In genomic region chr8:106059613-106060371, GRCm38 (mm10) we compare ENCODE assay signal across 8 mouse cellular contexts. TPM values are rescaled to one million over a fixed set of nuclear protein-coding genes. Genes with fewer than 3 reads are reported as not detected.
DNase-seq lines count a peak whose midpoint lies in the region; ATAC-seq and TF ChIP-seq lines count a peak whose summit lies in the region.

No protein-coding gene starts in this region.

- no peaks in the 10 kb centered on the region for H3K9me3 ChIP-seq in kidney, embryonic 16.5 days (ENCODE audit: low read length)
- no peaks in the 10 kb centered on the region for H3K9me3 ChIP-seq in MEL (replicated peaks; ENCODE audit: insufficient read depth, low read length)
- H3K9me3 ChIP-seq in embryonic facial prominence, embryonic 12.5 days = no peaks in the 10 kb centered on the region
- no peaks in the 10 kb centered on the region for H3K9me3 ChIP-seq in heart, embryonic 14.5 days (ENCODE audit: control insufficient read depth, low read length)
- no peaks in the 10 kb centered on the region for H3K9me3 ChIP-seq in liver, embryonic 11.5 days (ENCODE audit: control insufficient read depth, low read length)
- H3K9me3 ChIP-seq in midbrain, embryonic 16.5 days (replicated peaks; ENCODE audit: control insufficient read depth, low read length, poor library complexity, severe bottlenecking) = no peaks in the 10 kb centered on the region

- no peak for TF ChIP-seq RAD21 in MEL (IDR thresholded peaks at IDR 0.05; ENCODE audit: low read depth, low read length)

- peak overlapping the region; percentile 53 for H3K4me2 ChIP-seq in kidney, embryonic 16.5 days (replicated peaks; ENCODE audit: low read depth, low read length)
- peak overlapping the region; percentile 57 for H3K4me2 ChIP-seq in embryonic facial prominence, embryonic 12.5 days (replicated peaks)
- H3K4me2 ChIP-seq in heart, embryonic 14.5 days (ENCODE audit: low read length) = peak overlapping the region; percentile 76
- H3K4me2 ChIP-seq in liver, embryonic 11.5 days = peak overlapping the region; percentile 61
- peak overlapping the region; percentile 81 for H3K4me2 ChIP-seq in midbrain, embryonic 16.5 days (ENCODE audit: low read length)

- TF ChIP-seq EP300 in MEL (IDR thresholded peaks at IDR 0.05; ENCODE audit: low read depth in 1 of 2, low read length in 2 of 2) = no peak

- peak in 1 of 2 experiments; percentile 67; a peak in 2 of 4 replicates for TF ChIP-seq POLR2A in MEL (IDR thresholded peaks at IDR 0.05; ENCODE audit: control insufficient read depth in 1 of 2, insufficient read depth in 1 of 2, low read depth in 1 of 2, low read length in 2 of 2, poor library complexity in 1 of 2)

- ATAC-seq in kidney, embryonic 16.5 days (ENCODE audit: low FRiP score, low TSS enrichment) = peak; percentile 82
- ATAC-seq in embryonic facial prominence, embryonic 12.5 days (ENCODE audit: insufficient number of reproducible peaks, insufficient read depth, low FRiP score, low TSS enrichment) = peak; percentile 75
- ATAC-seq in heart, embryonic 14.5 days (ENCODE audit: insufficient number of reproducible peaks, insufficient read depth, low FRiP score, low read depth) = peak; percentile 70
- peak; percentile 64 for ATAC-seq in liver, embryonic 11.5 days (replicated peaks; ENCODE audit: low FRiP score)
- peak; percentile 84 for ATAC-seq in midbrain, embryonic 16.5 days

- peaks cover 22% of the 10 kb centered on the region for H3K4me1 ChIP-seq in kidney, embryonic 16.5 days (ENCODE audit: insufficient read depth, low read length)
- H3K4me1 ChIP-seq in MEL (ENCODE audit: control insufficient read depth in 1 of 2, insufficient read depth in 2 of 2, low read length in 2 of 2) = peaks cover 12 to 18% of the 10 kb centered on the region in 2 experiments
- H3K4me1 ChIP-seq in embryonic facial prominence, embryonic 12.5 days = peaks cover 18% of the 10 kb centered on the region
- peaks cover 0 to 20% of the 10 kb centered on the region in 2 experiments; a peak in 2 of 4 replicates for H3K4me1 ChIP-seq in heart, embryonic 14.5 days (ENCODE audit: control insufficient read depth in 2 of 2, insufficient read depth in 2 of 2, low read length in 2 of 2)
- peaks cover 33% of the 10 kb centered on the region for H3K4me1 ChIP-seq in liver, embryonic 11.5 days (replicated peaks; ENCODE audit: control insufficient read depth, insufficient read depth, low read length)
- H3K4me1 ChIP-seq in midbrain, embryonic 16.5 days (ENCODE audit: control insufficient read depth, insufficient read depth, low read length) = peaks cover 24% of the 10 kb centered on the region

- H3K9ac ChIP-seq in kidney, embryonic 16.5 days (replicated peaks; ENCODE audit: low read length) = peak overlapping the region; percentile 81
- peak overlapping the region; percentile 92 for H3K9ac ChIP-seq in MEL (ENCODE audit: control insufficient read depth, low read depth, low read length, poor library complexity, severe bottlenecking)
- H3K9ac ChIP-seq in embryonic facial prominence, embryonic 12.5 days = peak overlapping the region; percentile 89
- H3K9ac ChIP-seq in heart, embryonic 14.5 days (ENCODE audit: low read length) = peak overlapping the region; percentile 93
- peak overlapping the region; percentile 81 for H3K9ac ChIP-seq in liver, embryonic 11.5 days (ENCODE audit: low read depth, low read length)
- peak overlapping the region; percentile 70 for H3K9ac ChIP-seq in midbrain, embryonic 16.5 days (ENCODE audit: low read depth, low read length)

- no peak for DNase-seq in kidney, adult 18-20 months
- DNase-seq in MEL (ENCODE audit: low read depth, low spot score) = peak; percentile 77
- DNase-seq in liver, embryonic 11.5 days (ENCODE audit: low spot score) = peak; percentile 84
- peak; percentile 54 for DNase-seq in urinary bladder, postnatal 25 days (ENCODE audit: low spot score)

- WGBS in kidney, embryonic 16.5 days = under 1% methylated on average over 78 of the region's 83 CpGs
- under 1% methylated on average over 79 of the region's 83 CpGs for WGBS in embryonic facial prominence, embryonic 12.5 days
- under 1% methylated on average over 69 of the region's 83 CpGs for WGBS in heart, embryonic 14.5 days
- under 1% methylated on average over 81 of the region's 83 CpGs for WGBS in liver, embryonic 11.5 days
- 0% methylated on average over 71 of the region's 83 CpGs for WGBS in midbrain, embryonic 16.5 days

- TF ChIP-seq CTCF in MEL (IDR thresholded peaks at IDR 0.05 in 2 of 3, conservative IDR thresholded peaks at IDR 0.05 in 1 of 3; ENCODE audit: control insufficient read depth in 1 of 3, insufficient read depth in 1 of 3, low read depth in 2 of 3, low read length in 3 of 3, poor library complexity in 1 of 3, severe bottlenecking in 1 of 3) = no peak

- peak overlapping the region; percentile 90 for H3K27ac ChIP-seq in kidney, embryonic 16.5 days (ENCODE audit: low read length)
- peak overlapping the region; percentile 68 for H3K27ac ChIP-seq in MEL (ENCODE audit: control insufficient read depth, low read depth, low read length)
- peak overlapping the region; percentile 94 for H3K27ac ChIP-seq in embryonic facial prominence, embryonic 12.5 days
- H3K27ac ChIP-seq in heart, embryonic 14.5 days (replicated peaks in 1 of 2; ENCODE audit: control insufficient read depth in 1 of 2, insufficient read depth in 1 of 2, low read depth in 2 of 2, low read length in 2 of 2) = peak overlapping the region; percentile 89 to 97
- peak overlapping the region; percentile 89 for H3K27ac ChIP-seq in liver, embryonic 11.5 days (ENCODE audit: low read depth, low read length)
- H3K27ac ChIP-seq in midbrain, embryonic 16.5 days (ENCODE audit: low read length) = peak overlapping the region; percentile 87

- peaks cover 42% of the 10 kb centered on the region for H3K79me2 ChIP-seq in MEL (ENCODE audit: control insufficient read depth, insufficient read depth, low read length, poor library complexity)

- no peaks in the 10 kb centered on the region for H3K36me3 ChIP-seq in kidney, embryonic 16.5 days (ENCODE audit: insufficient read depth, low read length)
- H3K36me3 ChIP-seq in MEL (ENCODE audit: control insufficient read depth in 1 of 2, insufficient read depth in 2 of 2, low read length in 2 of 2) = peaks cover 0 to 41% of the 10 kb centered on the region in 2 experiments; a peak in 2 of 4 replicates
- 0 out of 2 replicates have a peak, but pooled peaks cover 3% of the 10 kb centered on the region for H3K36me3 ChIP-seq in embryonic facial prominence, embryonic 12.5 days
- no peaks in the 10 kb centered on the region for H3K36me3 ChIP-seq in heart, embryonic 14.5 days (ENCODE audit: control insufficient read depth, insufficient read depth, low read length)
- H3K36me3 ChIP-seq in liver, embryonic 11.5 days (ENCODE audit: control insufficient read depth, insufficient read depth, low read length) = no peaks in the 10 kb centered on the region
- H3K36me3 ChIP-seq in midbrain, embryonic 16.5 days (ENCODE audit: control insufficient read depth, insufficient read depth, low read length) = no peaks in the 10 kb centered on the region

- peak overlapping the region; percentile 89 for H3K4me3 ChIP-seq in kidney, embryonic 16.5 days (ENCODE audit: low read length)
- peak overlapping the region; percentile 90 to 98 for H3K4me3 ChIP-seq in MEL (ENCODE audit: control insufficient read depth in 1 of 2, insufficient read depth in 1 of 2, low read depth in 2 of 2, low read length in 2 of 2)
- H3K4me3 ChIP-seq in embryonic facial prominence, embryonic 12.5 days = peak overlapping the region; percentile 85
- H3K4me3 ChIP-seq in heart, embryonic 14.5 days (ENCODE audit: control insufficient read depth in 1 of 2, insufficient read depth in 1 of 2, low read depth in 1 of 2, low read length in 2 of 2) = peak overlapping the region; percentile 73 to 91
- H3K4me3 ChIP-seq in liver, embryonic 11.5 days (ENCODE audit: low read depth, low read length) = peak overlapping the region; percentile 84
- peak overlapping the region; percentile 52 for H3K4me3 ChIP-seq in midbrain, embryonic 16.5 days (ENCODE audit: low read depth, low read length)

- H3K27me3 ChIP-seq in kidney, embryonic 16.5 days (ENCODE audit: insufficient read depth, low read length) = no peaks in the 10 kb centered on the region
- H3K27me3 ChIP-seq in MEL (ENCODE audit: control insufficient read depth in 1 of 2, insufficient read depth in 2 of 2, low read length in 2 of 2) = no peaks in the 10 kb centered on the region
- no peaks in the 10 kb centered on the region for H3K27me3 ChIP-seq in embryonic facial prominence, embryonic 12.5 days
- H3K27me3 ChIP-seq in heart, embryonic 14.5 days (ENCODE audit: control insufficient read depth, insufficient read depth, low read length) = no peaks in the 10 kb centered on the region
- H3K27me3 ChIP-seq in liver, embryonic 11.5 days (replicated peaks; ENCODE audit: control insufficient read depth, insufficient read depth, low read length) = no peaks in the 10 kb centered on the region
- no peaks in the 10 kb centered on the region for H3K27me3 ChIP-seq in midbrain, embryonic 16.5 days (ENCODE audit: control insufficient read depth, insufficient read depth, low read depth, low read length)

RNA-seq across cellular contexts. Expression of gene Nfatc3, which starts 1.2 kb away (rescaled TPM):
- 5.7 and 6.7 TPM in 2 replicates for polyA plus RNA-seq in kidney, embryonic 16.5 days (2015; fragmentation: Nextera tagmentation; extraction: Ambion mirVana)
- 14.4 and 16.9 TPM in 2 replicates for total RNA-seq in MEL (2012; rRNA removed)
- polyA plus RNA-seq in MEL (2012; ENCODE audit: insufficient read depth in 1 of 2, insufficient read length in 2 of 2, low read depth in 1 of 2, low replicate concordance in 2 of 2, missing spikeins in 1 of 2) = 10 to 100 TPM; 50.2 to 59.3 TPM
- 7.8 and 9.3 TPM in 2 replicates for polyA plus RNA-seq in embryonic facial prominence, embryonic 12.5 days (2016; fragmentation: Nextera tagmentation; extraction: Ambion mirVana)
- 4.5 and 4.7 TPM in 2 replicates for polyA plus RNA-seq in heart, embryonic 14.5 days (2014; fragmentation: Nextera tagmentation; extraction: Ambion mirVana)
- 5.3 and 6.2 TPM in 2 replicates for polyA plus RNA-seq in liver, embryonic 11.5 days (2014; fragmentation: Nextera tagmentation; extraction: Ambion mirVana)
- polyA plus RNA-seq in midbrain, embryonic 16.5 days (2015; fragmentation: Nextera tagmentation; extraction: Ambion mirVana) = 2.1 and 3.2 TPM in 2 replicates

RNA-seq across cellular contexts. Expression of gene Ddx28, which starts 48.1 kb away (rescaled TPM):
- polyA plus RNA-seq in kidney, embryonic 16.5 days (2015; fragmentation: Nextera tagmentation; extraction: Ambion mirVana) = 19.8 and 21.2 TPM in 2 replicates
- 23.4 and 29.9 TPM in 2 replicates for total RNA-seq in MEL (2012; rRNA removed)
- 10 to 100 TPM in 1 of 2 experiments, not detected in 1; 21.8 TPM for polyA plus RNA-seq in MEL (2012; ENCODE audit: insufficient read depth in 1 of 2, insufficient read length in 2 of 2, low read depth in 1 of 2, low replicate concordance in 2 of 2, missing spikeins in 1 of 2)
- 21.6 and 22.6 TPM in 2 replicates for polyA plus RNA-seq in embryonic facial prominence, embryonic 12.5 days (2016; fragmentation: Nextera tagmentation; extraction: Ambion mirVana)
- polyA plus RNA-seq in heart, embryonic 14.5 days (2014; fragmentation: Nextera tagmentation; extraction: Ambion mirVana) = 11.6 and 13.1 TPM in 2 replicates
- 22.3 and 22.5 TPM in 2 replicates for polyA plus RNA-seq in liver, embryonic 11.5 days (2014; fragmentation: Nextera tagmentation; extraction: Ambion mirVana)
- polyA plus RNA-seq in midbrain, embryonic 16.5 days (2015; fragmentation: Nextera tagmentation; extraction: Ambion mirVana) = 20.3 and 21.5 TPM in 2 replicates

RNA-seq across cellular contexts. Expression of gene Dpep2nb, which starts 54.0 kb away (rescaled TPM):
- polyA plus RNA-seq in kidney, embryonic 16.5 days (2015; fragmentation: Nextera tagmentation; extraction: Ambion mirVana) = not detected in 2 replicates
- total RNA-seq in MEL (2012; rRNA removed) = not detected in 2 replicates
- polyA plus RNA-seq in MEL (2012; ENCODE audit: insufficient read depth in 1 of 2, insufficient read length in 2 of 2, low read depth in 1 of 2, low replicate concordance in 2 of 2, missing spikeins in 1 of 2) = under 1 TPM in 1 of 2 experiments, not detected in 1; 0.14 TPM
- polyA plus RNA-seq in embryonic facial prominence, embryonic 12.5 days (2016; fragmentation: Nextera tagmentation; extraction: Ambion mirVana) = not detected in 2 replicates
- polyA plus RNA-seq in heart, embryonic 14.5 days (2014; fragmentation: Nextera tagmentation; extraction: Ambion mirVana) = 0.24 TPM in 1 of 2 replicates, not detected in the other
- polyA plus RNA-seq in liver, embryonic 11.5 days (2014; fragmentation: Nextera tagmentation; extraction: Ambion mirVana) = not detected in 2 replicates
- 0.25 TPM in 1 of 2 replicates, not detected in the other for polyA plus RNA-seq in midbrain, embryonic 16.5 days (2015; fragmentation: Nextera tagmentation; extraction: Ambion mirVana)
